Mouse (Mus musculus) telencephalon, adult 2 months (tissue): ENCODE measurements around the gene Emilin3.

Source experiments
- DNase-seq: peaks from one replicate; pipeline ENCODE4 v3.0.0-alpha.2; 2011; ENCODE audit warnings: low read depth, low spot score

Emilin3 gene

GRCm38 (mm10) chr2:160872890-160873382, 39.2 kb downstream of the Emilin3 start, which contains the start of gene Zhx3:
Gene Zhx3, minus strand, starts transcription at chr2:160872998.
- DNase-seq = peak; percentile 79

GRCm38 (mm10) chr2:160872395-160872794, 39.7 kb downstream of the Emilin3 start:
- DNase-seq = no peak

GRCm38 (mm10) chr2:160871310-160871709, 40.8 kb downstream of the Emilin3 start:
- no peak for DNase-seq

- no peak for DNase-seq
Measured at GRCm38 (mm10) chr2:160869446-160869845, 42.7 kb downstream of the Emilin3 start.

- DNase-seq = no peak
Measured at GRCm38 (mm10) chr2:160865266-160865665, 46.9 kb downstream of the Emilin3 start.

- no peak for DNase-seq
Measured at GRCm38 (mm10) chr2:160864112-160864511, 48.0 kb downstream of the Emilin3 start.

- DNase-seq = no peak
Measured at GRCm38 (mm10) chr2:160860363-160860762, 51.8 kb downstream of the Emilin3 start.
